Mouse (Mus musculus): ENCODE measurements around the gene Wdr19.

- no peak for TF ChIP-seq CTCF (IDR thresholded peaks at IDR 0.05; ENCODE audit: low read depth, low read length)
- no peak for TF ChIP-seq POLR2A (IDR thresholded peaks at IDR 0.05; ENCODE audit: insufficient read depth, low read length)
Observed at GRCm38 (mm10) chr5:65217305-65218269, 18.1 kb downstream of the Wdr19 start.

Measured in ES-Bruce4 (cell line).